Mouse (Mus musculus): Measurements from ENCODE around the gene Pgap3.

The Pgap3 gene

GRCm38 (mm10) chr11:98400161-98400726, at the start of gene Pgap3:
Gene Pgap3, minus strand, starts transcription at chr11:98400490.
- DNase-seq (ENCODE audit: low spot score in 2 of 2), result peak; percentile 78 to 87

GRCm38 (mm10) chr11:98449419-98449818, 49.1 kb upstream of the Pgap3 start:
- DNase-seq (ENCODE audit: low spot score in 2 of 2), result no peak

- DNase-seq (ENCODE audit: low spot score in 2 of 2), result peak in 1 of 2 experiments; percentile 65
These were observed 48.0 kb upstream of the Pgap3 start for GRCm38 (mm10) chr11:98448191-98448790.

GRCm38 (mm10) chr11:98447475-98447834, 47.2 kb upstream of the Pgap3 start:
- no peak for DNase-seq (ENCODE audit: low spot score in 2 of 2)

- DNase-seq (ENCODE audit: low spot score in 2 of 2), result peak; percentile 26 to 62
These were observed 46.5 kb upstream of the Pgap3 start for GRCm38 (mm10) chr11:98446562-98447474.

GRCm38 (mm10) chr11:98446213-98446561, 45.9 kb upstream of the Pgap3 start, which contains the start of gene Grb7:
Gene Grb7, plus strand, starts transcription at chr11:98446394.
- DNase-seq (ENCODE audit: low spot score in 2 of 2), result no peak

GRCm38 (mm10) chr11:98445679-98446078, 45.4 kb upstream of the Pgap3 start:
- DNase-seq (ENCODE audit: low spot score in 2 of 2), result peak in 1 of 2 experiments; percentile 41

- no peak for DNase-seq (ENCODE audit: low spot score in 2 of 2)
These were observed 44.9 kb upstream of the Pgap3 start for GRCm38 (mm10) chr11:98445238-98445637.

- no peak for DNase-seq (ENCODE audit: low spot score in 2 of 2)
These were observed 43.4 kb upstream of the Pgap3 start for GRCm38 (mm10) chr11:98443688-98444087.

- peak; percentile 93 to 99 for DNase-seq (ENCODE audit: low spot score in 2 of 2)
These were observed 38.3 kb upstream of the Pgap3 start, which contains the start of gene Mien1 for GRCm38 (mm10) chr11:98438331-98439158. Gene Mien1, minus strand, starts transcription at chr11:98438991.

GRCm38 (mm10) chr11:98437441-98437840, 37.2 kb upstream of the Pgap3 start:
- no peak for DNase-seq (ENCODE audit: low spot score in 2 of 2)

- DNase-seq (ENCODE audit: low spot score in 2 of 2), result no peak
These were observed 35.4 kb upstream of the Pgap3 start for GRCm38 (mm10) chr11:98435723-98436122.

- DNase-seq (ENCODE audit: low spot score in 2 of 2), result no peak
These were observed 31.6 kb upstream of the Pgap3 start for GRCm38 (mm10) chr11:98431743-98432502.

GRCm38 (mm10) chr11:98428436-98428835, 28.1 kb upstream of the Pgap3 start:
- DNase-seq (ENCODE audit: low spot score in 2 of 2), result no peak

- no peak for DNase-seq (ENCODE audit: low spot score in 2 of 2)
These were observed 26.3 kb upstream of the Pgap3 start for GRCm38 (mm10) chr11:98426592-98426991.

GRCm38 (mm10) chr11:98418939-98419547, 18.8 kb upstream of the Pgap3 start:
- peak; percentile 69 to 77 for DNase-seq (ENCODE audit: low spot score in 2 of 2)

GRCm38 (mm10) chr11:98418273-98418672, 18.0 kb upstream of the Pgap3 start:
- no peak for DNase-seq (ENCODE audit: low spot score in 2 of 2)

GRCm38 (mm10) chr11:98417074-98417473, 16.8 kb upstream of the Pgap3 start:
- DNase-seq (ENCODE audit: low spot score in 2 of 2), result no peak

- no peak for DNase-seq (ENCODE audit: low spot score in 2 of 2)
These were observed 13.9 kb upstream of the Pgap3 start for GRCm38 (mm10) chr11:98414162-98414561.

GRCm38 (mm10) chr11:98413731-98414130, 13.4 kb upstream of the Pgap3 start:
- no peak for DNase-seq (ENCODE audit: low spot score in 2 of 2)

Measured in urinary bladder, adult 18-20 months (tissue).